Mouse (Mus musculus) c-Kit-positive CD71-negative TER-119-negative erythroid progenitor cells, embryonic 14.5 days (primary cell): ENCODE measurements around the gene Spint4.
A peak's percentile ranks its signal among the peaks of the same experiment; 100 is the strongest.
"Not testable (repeated sequence)": the region's sequence is repeated elsewhere in the genome, so short reads cannot be mapped to it uniquely, and the experiment has no call there.

Source experiments
- DNase-seq: peaks from one replicate; pipeline ENCODE4 v3.0.0-alpha.2; 2013; ENCODE audit warnings: low read depth

Gene Spint4

GRCm38 (mm10) chr2:164698201-164698600 is at the start of gene Spint4:
Spint4 (plus strand) TSS chr2:164698501.
- DNase-seq: no peak

- peak; percentile 53 for DNase-seq
Measured at GRCm38 (mm10) chr2:164655858-164656257, 42.4 kb upstream of the Spint4 start, which contains the start of gene Wfdc10. Wfdc10 (plus strand) TSS chr2:164656046.

GRCm38 (mm10) chr2:164656483-164656882 is 41.8 kb upstream of the Spint4 start, which contains the start of gene Wfdc9:
Wfdc9 (minus strand) TSS chr2:164656583.
- DNase-seq: no peak

DNA sequence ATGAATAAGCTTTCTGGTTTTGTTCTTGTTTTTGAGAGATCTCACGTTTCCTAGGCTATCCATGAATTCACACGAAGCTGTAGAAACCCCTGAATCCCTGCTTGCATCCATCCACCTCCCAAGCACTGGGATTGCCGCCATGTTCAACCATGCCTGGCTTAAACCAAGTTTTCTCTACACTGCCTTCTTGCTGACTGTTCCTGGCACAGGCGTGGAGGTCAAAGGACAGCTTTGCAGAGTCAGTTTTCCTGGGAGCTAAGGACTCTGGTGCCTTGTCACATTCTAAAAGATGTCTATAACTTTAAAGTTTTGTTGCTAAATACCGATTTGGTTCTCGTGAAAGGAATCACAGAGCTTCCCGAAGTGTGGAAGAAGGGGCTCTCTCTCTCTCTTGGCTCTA is 33.5 kb upstream of the Spint4 start:
- no peak for DNase-seq

GRCm38 (mm10) chr2:164670261-164670660 is 28.0 kb upstream of the Spint4 start:
- no peak for DNase-seq

DNA sequence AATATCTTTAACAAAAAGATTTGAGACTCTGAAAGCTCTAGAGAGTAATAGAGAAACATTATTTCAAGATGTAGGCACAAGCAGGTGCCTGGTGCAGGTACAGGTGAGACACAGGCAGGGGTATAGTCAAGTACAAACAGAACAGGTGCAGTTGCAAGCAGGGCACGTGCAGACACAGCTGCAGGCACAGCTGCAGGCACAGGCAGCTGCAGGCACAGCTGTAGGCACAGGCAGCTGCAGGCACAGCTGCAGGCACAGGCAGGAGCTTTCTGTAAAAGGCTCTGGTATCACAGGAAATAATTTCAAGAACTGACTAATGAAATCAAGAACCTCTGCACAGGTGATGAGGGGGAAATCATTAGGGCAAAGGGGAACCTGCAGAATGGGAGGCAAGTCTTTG is 27.4 kb upstream of the Spint4 start:
- DNase-seq: no peak

GRCm38 (mm10) chr2:164673987-164674386 is 24.3 kb upstream of the Spint4 start, which contains the start of gene Wfdc11:
Wfdc11 (minus strand) TSS chr2:164674087.
- DNase-seq: no peak

DNA sequence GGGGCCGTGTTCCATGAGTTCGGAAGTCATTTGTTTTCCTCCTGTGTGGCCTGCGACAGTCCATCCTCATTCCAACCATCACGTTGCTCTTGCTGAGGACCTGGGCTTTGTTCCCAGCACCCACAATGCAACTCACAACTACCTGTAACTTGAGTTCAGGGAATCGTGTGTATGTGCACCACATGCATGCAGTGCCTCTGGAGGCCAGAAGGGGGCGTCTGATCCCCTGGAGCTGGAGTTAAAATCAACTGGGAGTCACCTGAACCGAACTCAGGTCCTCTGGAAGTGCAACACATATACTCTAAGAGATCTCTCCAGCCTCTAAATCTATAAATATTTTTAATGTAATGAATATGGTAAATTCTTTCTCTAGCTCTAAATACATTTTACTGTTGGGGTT is 22.2 kb upstream of the Spint4 start:
- DNase-seq: no peak

- DNase-seq: no peak
Measured at GRCm38 (mm10) chr2:164676916-164677685, 21.2 kb upstream of the Spint4 start.

DNA sequence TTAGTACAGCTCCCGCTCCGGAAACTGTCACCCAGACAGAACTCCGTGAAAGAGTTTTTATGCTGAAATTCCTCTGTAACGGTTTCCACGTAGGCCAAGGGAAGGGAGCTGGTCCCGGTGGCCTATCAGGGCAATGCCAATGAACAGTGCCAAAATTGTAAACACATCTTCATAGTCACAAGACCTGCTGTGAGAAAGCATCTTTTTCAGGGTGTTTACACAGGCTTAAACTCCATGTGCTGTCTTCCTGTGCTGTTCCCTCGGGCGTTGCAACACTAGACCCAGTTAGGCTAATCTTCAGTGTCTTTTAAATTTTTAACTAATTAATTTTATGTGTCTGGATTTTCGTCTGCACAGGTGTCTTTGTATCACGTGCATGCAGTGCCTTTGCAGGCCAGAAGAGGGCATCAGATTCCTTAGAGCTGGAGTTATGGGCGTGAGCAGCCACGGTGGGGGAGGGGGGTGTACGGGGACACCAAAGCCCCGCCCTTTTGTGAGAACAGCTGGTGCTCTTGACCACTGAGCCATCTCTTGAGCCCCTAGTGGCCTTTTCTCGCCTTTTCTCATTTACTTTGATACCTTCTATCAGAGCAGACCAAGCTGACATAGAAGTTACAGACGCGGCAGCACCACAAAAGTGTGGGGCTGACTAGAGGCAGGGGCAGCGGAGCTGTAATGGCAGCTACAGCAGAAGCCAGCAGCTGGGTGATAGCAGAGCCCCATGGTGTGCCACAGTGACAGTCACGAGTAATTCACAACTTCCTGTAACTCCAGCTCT is 19.3 kb upstream of the Spint4 start:
- peak; percentile 57 for DNase-seq

DNA sequence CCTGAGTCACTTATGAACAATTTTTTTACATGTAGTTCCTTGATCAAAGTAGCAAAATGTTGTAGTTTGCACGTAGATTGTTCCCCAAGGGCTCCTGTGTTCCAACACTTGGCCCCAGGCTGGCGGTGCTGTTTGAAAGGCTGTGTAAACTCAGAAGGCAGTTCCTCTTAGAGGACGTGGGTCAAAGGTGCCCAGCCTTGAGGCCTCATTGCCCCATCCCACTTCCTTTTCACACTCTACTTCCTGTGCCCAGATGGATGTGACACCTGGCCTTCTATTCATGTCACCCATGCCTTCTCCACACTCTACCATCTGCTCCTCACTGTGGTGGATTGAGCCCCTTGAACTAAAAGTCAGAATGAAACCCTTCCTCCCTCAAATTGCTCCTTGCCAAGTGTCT is 18.4 kb upstream of the Spint4 start:
- peak; percentile 18 for DNase-seq

- DNase-seq: no peak
Measured at GRCm38 (mm10) chr2:164684807-164685206, 13.5 kb upstream of the Spint4 start, which contains the start of gene Wfdc13. Wfdc13 (plus strand) TSS chr2:164685107.

GRCm38 (mm10) chr2:164700959-164701358 is 2.7 kb downstream of the Spint4 start:
- DNase-seq: no peak

DNA sequence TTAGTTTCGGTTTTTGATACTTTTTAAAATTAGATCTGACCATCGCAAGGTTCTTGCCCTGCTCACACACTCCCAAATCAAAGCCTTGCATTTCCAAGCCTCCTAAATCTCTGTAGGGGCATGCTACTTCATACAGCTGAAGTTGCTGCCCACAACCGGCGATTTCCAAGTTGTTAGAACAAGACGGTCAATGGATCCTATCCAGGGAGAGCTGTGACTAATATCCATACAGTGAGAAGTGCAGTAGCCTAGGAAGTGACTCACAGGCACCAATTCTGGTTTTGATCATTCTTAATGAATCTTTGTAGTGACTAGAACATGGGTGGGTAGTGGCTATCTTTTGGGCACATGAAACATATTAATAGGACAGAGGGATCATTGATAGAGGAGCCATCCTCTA is 3.5 kb downstream of the Spint4 start:
- no peak for DNase-seq

DNA sequence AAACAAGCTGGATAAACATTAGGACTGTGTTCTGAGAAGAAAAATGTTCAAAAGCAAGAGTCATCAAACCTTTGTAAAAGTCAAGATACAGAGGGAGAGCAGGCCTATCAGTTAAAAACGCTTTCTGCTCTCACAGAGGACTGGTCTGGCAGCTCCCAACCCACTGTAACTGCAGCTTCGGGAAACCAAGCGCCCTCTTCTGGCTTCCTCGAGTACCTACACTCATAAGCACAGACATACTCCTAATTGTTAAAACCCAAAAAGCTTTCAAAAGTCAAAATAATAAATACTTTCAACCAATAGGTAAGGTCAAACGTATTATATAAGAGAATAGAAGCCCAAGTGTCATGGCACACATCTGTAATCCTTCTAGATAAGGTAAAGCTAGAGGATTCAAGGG is 5.9 kb downstream of the Spint4 start:
- no peak for DNase-seq

- no peak for DNase-seq
Measured at GRCm38 (mm10) chr2:164705328-164705727, 7.0 kb downstream of the Spint4 start.

DNA sequence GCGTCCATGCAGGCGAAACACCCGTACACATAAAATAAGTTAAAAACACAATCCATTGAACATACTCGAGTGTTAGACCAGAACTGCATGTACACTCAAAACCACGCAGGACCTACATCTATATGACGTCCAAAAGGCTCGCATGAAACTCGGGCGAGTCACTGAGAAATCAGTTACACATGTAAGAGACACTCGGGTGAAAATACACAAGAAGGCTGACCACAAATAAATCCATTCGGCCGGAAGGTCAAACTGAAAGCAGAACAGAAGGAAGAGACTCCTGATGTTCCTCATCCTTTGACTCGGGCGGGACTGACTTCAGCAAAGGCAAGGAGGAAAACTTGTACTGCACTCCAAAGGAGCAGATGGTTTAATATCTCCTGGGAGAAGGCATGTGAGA is 7.7 kb downstream of the Spint4 start:
- DNase-seq: no peak

- no peak for DNase-seq
Measured at GRCm38 (mm10) chr2:164715005-164715404, 16.7 kb downstream of the Spint4 start, which contains the start of gene Spint5. Spint5 (plus strand) TSS chr2:164715305.

- not testable (repeated sequence) for DNase-seq
Measured at GRCm38 (mm10) chr2:164716194-164716786, 18.0 kb downstream of the Spint4 start.

- no peak for DNase-seq
Measured at GRCm38 (mm10) chr2:164723276-164723675, 25.0 kb downstream of the Spint4 start.

DNA sequence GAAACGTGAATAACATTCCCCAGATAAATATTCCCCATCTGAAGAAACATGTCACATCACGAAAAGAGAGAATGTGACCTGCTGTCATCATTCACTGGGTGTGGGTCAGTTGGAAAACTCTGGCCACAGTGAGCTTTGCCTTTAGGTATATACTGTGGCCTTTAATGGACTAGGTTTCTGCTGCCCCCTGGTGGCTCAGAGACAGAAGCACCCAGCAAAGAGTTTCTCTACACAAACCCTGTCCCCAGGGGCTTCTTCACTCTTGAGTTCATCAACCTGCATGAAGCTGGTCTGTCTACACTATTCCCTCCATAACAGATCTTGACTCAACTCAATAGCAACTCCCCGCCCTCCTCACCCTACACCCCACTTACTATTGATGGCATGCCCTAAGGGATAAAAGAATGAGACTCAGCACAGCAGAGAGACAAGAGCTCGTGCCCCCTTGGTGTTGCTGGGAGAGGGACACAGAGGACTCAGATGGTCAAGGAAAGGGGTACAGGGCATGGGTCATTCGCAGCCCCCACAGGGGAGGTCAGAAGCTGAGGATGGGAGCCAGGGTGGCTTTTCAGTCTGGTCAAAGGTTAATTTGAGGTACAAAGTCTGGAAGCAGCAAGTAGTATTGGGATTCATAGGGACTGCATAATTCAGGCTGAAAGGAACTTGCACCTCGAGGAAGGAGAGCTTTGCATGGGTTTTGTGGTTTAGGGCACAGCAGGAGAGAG is 27.8 kb downstream of the Spint4 start:
- DNase-seq: peak; percentile 46

DNA sequence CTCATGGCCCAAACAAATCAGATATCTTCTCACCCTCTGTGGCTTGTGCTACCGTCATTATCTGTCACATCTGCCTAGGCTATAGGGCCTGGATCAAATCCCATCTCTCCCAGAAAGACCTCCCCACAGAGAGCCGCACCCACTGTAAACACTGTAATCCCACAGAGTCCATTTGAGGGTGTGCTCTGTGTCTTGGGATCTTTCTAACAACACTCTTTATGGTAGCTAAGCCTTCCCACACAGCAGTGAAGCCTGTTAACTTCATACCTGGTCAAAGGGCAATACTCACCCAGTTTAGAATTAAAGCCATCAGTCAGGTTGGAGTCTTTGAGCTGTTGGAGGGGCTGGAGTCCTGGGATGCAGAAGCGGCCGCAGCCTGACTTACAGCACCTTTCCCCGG is 33.4 kb downstream of the Spint4 start:
- DNase-seq: no peak
